Mouse (Mus musculus): ENCODE data around the gene Ctdspl.

- TF ChIP-seq CTCF (IDR thresholded peaks at IDR 0.05; ENCODE audit: low read depth) (no peak), EP300 (IDR thresholded peaks at IDR 0.05; ENCODE audit: low read depth) (0 out of 2 replicates have a peak, but pooled peaks have one; percentile 25)
Measured at GRCm38 (mm10) chr9:118952180-118952579, 25.9 kb downstream of the Ctdspl start.
